Mouse (Mus musculus) thymus, postnatal 14 days (tissue): ENCODE measurements around the gene Parva.

ENCODE experiments used
- DNase-seq: peaks from one replicate; pipeline ENCODE4 v3.0.0; 2021

Parva gene

GRCm38 (mm10) chr7:112427357-112428157 lies at the start of gene Parva:
Gene Parva (plus strand): TSS chr7:112427505.
- no peak for DNase-seq

- DNase-seq, result no peak
These were observed 49.2 kb upstream of the Parva start for GRCm38 (mm10) chr7:112378056-112378455.

- DNase-seq, result no peak
These were observed 48.8 kb upstream of the Parva start for GRCm38 (mm10) chr7:112378476-112378875.

GRCm38 (mm10) chr7:112386521-112386920 lies 40.8 kb upstream of the Parva start:
- no peak for DNase-seq

- no peak for DNase-seq
These were observed 39.4 kb upstream of the Parva start for GRCm38 (mm10) chr7:112387876-112388275.

GRCm38 (mm10) chr7:112388363-112388875 lies 38.9 kb upstream of the Parva start:
- DNase-seq, result no peak

- DNase-seq, result no peak
These were observed 37.6 kb upstream of the Parva start for GRCm38 (mm10) chr7:112389611-112390251.

- DNase-seq, result no peak
These were observed 36.9 kb upstream of the Parva start for GRCm38 (mm10) chr7:112390252-112390936.

- no peak for DNase-seq
These were observed 36.2 kb upstream of the Parva start for GRCm38 (mm10) chr7:112390937-112391605.

- no peak for DNase-seq
These were observed 29.5 kb upstream of the Parva start for GRCm38 (mm10) chr7:112397786-112398185.

GRCm38 (mm10) chr7:112399425-112400170 lies 27.7 kb upstream of the Parva start:
- no peak for DNase-seq

GRCm38 (mm10) chr7:112400175-112400574 lies 27.1 kb upstream of the Parva start:
- peak; percentile 64 for DNase-seq

GRCm38 (mm10) chr7:112405061-112405460 lies 22.2 kb upstream of the Parva start:
- no peak for DNase-seq

- no peak for DNase-seq
These were observed 21.7 kb upstream of the Parva start for GRCm38 (mm10) chr7:112405578-112405977.

- DNase-seq, result no peak
These were observed 19.7 kb upstream of the Parva start for GRCm38 (mm10) chr7:112407597-112407996.

GRCm38 (mm10) chr7:112409991-112410390 lies 17.3 kb upstream of the Parva start:
- DNase-seq, result no peak

- no peak for DNase-seq
These were observed 14.0 kb upstream of the Parva start for GRCm38 (mm10) chr7:112413286-112413685.

- peak; percentile 23 for DNase-seq
These were observed 11.2 kb upstream of the Parva start for GRCm38 (mm10) chr7:112416058-112416526.

GRCm38 (mm10) chr7:112416730-112417513 lies 10.4 kb upstream of the Parva start:
- DNase-seq, result no peak

GRCm38 (mm10) chr7:112417598-112417997 lies 9.7 kb upstream of the Parva start:
- no peak for DNase-seq

- DNase-seq, result no peak
These were observed 3.9 kb upstream of the Parva start for GRCm38 (mm10) chr7:112423438-112423837.
